Mouse (Mus musculus): Measurements from ENCODE around the gene Slco6d1. TPM values are rescaled to one million over a fixed set of nuclear protein-coding genes. Genes with fewer than 3 reads are reported as not detected.

Slco6d1 gene
- polyA plus RNA-seq, 1 experiment from 2014 or later, result not detected

Small RNA genes lying within 50 kb of the gene (microRNA-seq; reads per million reads assigned to microRNA genes)
- not detected for gene Gm26134

All from neural tube, embryonic 13.5 days (tissue).